Mouse (Mus musculus) monocyte, adult 2 months (primary cell): ENCODE results near the gene Ppp1r3e.

ENCODE experiments used
- DNase-seq, 2 experiments: peaks; one replicate each; pipeline ENCODE4 v3.0.0; 2022; ENCODE audit warnings: low spot score in 2 of 2, low read depth in 1 of 2

Ppp1r3e gene

GRCm38 (mm10) chr14:54883154-54884021 is 6.0 kb upstream of the Ppp1r3e start, which contains the start of the genes Bcl2l2 and Gm20521:
Gene Bcl2l2, plus strand, starts transcription at chr14:54883377.
Gene Gm20521, plus strand, starts transcription at chr14:54883441.
- peak in 1 of 2 experiments; percentile 27 for DNase-seq

GRCm38 (mm10) chr14:54876539-54877047 is 757 bp downstream of the Ppp1r3e start:
- DNase-seq = peak in 1 of 2 experiments; percentile 58

GRCm38 (mm10) chr14:54875844-54876538 is 1.4 kb downstream of the Ppp1r3e start:
- DNase-seq = no peak

- no peak for DNase-seq
Measured at GRCm38 (mm10) chr14:54874165-54874564, 3.2 kb downstream of the Ppp1r3e start.

- no peak for DNase-seq
Measured at GRCm38 (mm10) chr14:54870861-54871260, 6.5 kb downstream of the Ppp1r3e start, which contains the start of gene Homez. Gene Homez, minus strand, starts transcription at chr14:54870961.

- DNase-seq = no peak
Measured at GRCm38 (mm10) chr14:54868026-54868425, 9.3 kb downstream of the Ppp1r3e start.

- DNase-seq = peak in 1 of 2 experiments; percentile 28
Measured at GRCm38 (mm10) chr14:54866936-54867335, 10.4 kb downstream of the Ppp1r3e start.

- DNase-seq = no peak
Measured at GRCm38 (mm10) chr14:54866268-54866667, 11.1 kb downstream of the Ppp1r3e start.

GRCm38 (mm10) chr14:54865626-54866025 is 11.7 kb downstream of the Ppp1r3e start:
- no peak for DNase-seq

GRCm38 (mm10) chr14:54864313-54865036 is 12.9 kb downstream of the Ppp1r3e start:
- no peak for DNase-seq

GRCm38 (mm10) chr14:54863501-54864312 is 13.6 kb downstream of the Ppp1r3e start:
- peak; percentile 61 to 77 for DNase-seq

- DNase-seq = peak in 1 of 2 experiments; percentile 19
Measured at GRCm38 (mm10) chr14:54860511-54860910, 16.8 kb downstream of the Ppp1r3e start.

- DNase-seq = no peak
Measured at GRCm38 (mm10) chr14:54857891-54858290, 19.5 kb downstream of the Ppp1r3e start.

GRCm38 (mm10) chr14:54856703-54857102 is 20.6 kb downstream of the Ppp1r3e start:
- no peak for DNase-seq

- no peak for DNase-seq
Measured at GRCm38 (mm10) chr14:54855726-54856125, 21.6 kb downstream of the Ppp1r3e start.

- no peak for DNase-seq
Measured at GRCm38 (mm10) chr14:54843461-54843860, 33.9 kb downstream of the Ppp1r3e start.

GRCm38 (mm10) chr14:54823716-54824115 is 53.6 kb downstream of the Ppp1r3e start:
- DNase-seq = no peak
